Mouse (Mus musculus): ENCODE measurements around the gene Fmo1.

DNA sequence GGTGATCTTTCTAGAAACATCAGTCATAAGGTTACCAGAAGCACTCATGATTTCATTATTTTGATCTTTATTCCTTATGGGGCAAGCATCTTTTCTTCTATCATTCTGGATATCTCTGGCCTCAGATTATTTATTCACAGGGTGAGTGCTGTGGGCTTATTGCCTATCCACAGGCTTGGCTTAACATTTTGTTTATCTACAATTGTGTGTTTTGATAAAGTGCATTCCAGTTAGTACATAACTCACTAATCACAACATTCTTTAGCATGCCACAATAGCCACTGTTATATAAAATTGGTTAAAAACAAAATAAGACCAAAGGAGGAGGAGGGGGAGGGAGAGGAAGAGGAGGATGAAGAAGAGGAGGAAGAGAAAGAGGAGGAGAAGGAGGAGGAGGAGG, 45.7 kb upstream of the Fmo1 start:
- TF ChIP-seq GATA1 (IDR thresholded peaks at IDR 0.05; ENCODE audit: low read length) = no peak
- no peak for TF ChIP-seq TAL1 (IDR thresholded peaks at IDR 0.05; ENCODE audit: low read length)

Measured in erythroblast, embryonic 14.5 days (primary cell).